Mouse (Mus musculus): Measurements from ENCODE around the gene Adap2. TPM values are rescaled to one million over a fixed set of nuclear protein-coding genes. Genes with fewer than 3 reads are reported as not detected.
"Not testable (repeated sequence)": the region's sequence is repeated elsewhere in the genome, so short reads cannot be mapped to it uniquely, and the experiment has no call there.

Adap2 gene
- total RNA-seq (2015), result 2.7 and 3.7 TPM in 2 replicates
- 4.2 and 5.8 TPM in 2 replicates for total RNA-seq (2017)

GRCm38 (mm10) chr11:80153857-80154495 lies at the start of gene Adap2:
Gene Adap2, plus strand, starts transcription at chr11:80154105.
- ATAC-seq (ENCODE audit: poor library complexity, severe bottlenecking), result peak; percentile 95

- no peak for ATAC-seq (ENCODE audit: poor library complexity, severe bottlenecking)
Observed at GRCm38 (mm10) chr11:80104407-80104806, 49.5 kb upstream of the Adap2 start.

DNA sequence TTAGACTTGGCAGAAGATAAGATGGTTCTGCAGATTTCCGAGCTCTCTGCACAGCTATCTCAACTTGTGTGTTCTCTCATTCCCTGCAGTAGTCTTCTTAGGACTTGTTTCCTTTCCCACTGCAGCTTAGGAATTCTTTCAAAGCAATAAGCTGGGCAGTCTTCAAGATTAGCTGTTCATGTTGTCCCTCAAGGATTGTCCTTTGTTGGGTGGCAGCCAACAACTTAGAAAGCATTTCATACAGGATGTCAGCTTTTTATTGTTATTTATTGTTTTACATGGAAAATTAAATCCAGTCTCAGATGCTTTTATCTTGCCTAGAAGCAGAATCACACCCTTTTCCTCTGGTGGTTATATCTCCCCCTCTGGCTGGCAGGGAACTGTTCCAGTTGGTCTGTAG lies 37.5 kb upstream of the Adap2 start:
- ATAC-seq (ENCODE audit: poor library complexity, severe bottlenecking), result no peak

GRCm38 (mm10) chr11:80132050-80132449 lies 21.9 kb upstream of the Adap2 start:
- ATAC-seq (ENCODE audit: poor library complexity, severe bottlenecking), result no peak

DNA sequence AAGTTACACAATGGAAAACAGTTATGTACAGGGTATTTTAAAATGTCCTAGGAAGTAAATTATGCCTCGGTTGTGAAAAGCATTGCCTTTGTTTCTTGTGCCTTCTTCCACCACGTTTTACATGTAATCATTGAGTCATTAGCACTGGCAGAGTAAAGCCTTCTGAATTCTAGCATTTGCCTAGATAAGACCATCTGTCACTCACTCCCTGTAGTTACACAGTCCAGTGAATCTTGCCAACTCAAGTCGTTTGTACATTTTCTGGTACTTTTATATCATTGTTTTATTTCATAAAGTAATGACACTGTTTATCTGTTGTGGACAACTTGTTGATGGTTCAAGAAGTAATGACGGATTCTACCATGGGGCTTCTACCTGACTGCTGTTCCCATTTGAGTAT lies 19.2 kb upstream of the Adap2 start:
- no peak for ATAC-seq (ENCODE audit: poor library complexity, severe bottlenecking)

DNA sequence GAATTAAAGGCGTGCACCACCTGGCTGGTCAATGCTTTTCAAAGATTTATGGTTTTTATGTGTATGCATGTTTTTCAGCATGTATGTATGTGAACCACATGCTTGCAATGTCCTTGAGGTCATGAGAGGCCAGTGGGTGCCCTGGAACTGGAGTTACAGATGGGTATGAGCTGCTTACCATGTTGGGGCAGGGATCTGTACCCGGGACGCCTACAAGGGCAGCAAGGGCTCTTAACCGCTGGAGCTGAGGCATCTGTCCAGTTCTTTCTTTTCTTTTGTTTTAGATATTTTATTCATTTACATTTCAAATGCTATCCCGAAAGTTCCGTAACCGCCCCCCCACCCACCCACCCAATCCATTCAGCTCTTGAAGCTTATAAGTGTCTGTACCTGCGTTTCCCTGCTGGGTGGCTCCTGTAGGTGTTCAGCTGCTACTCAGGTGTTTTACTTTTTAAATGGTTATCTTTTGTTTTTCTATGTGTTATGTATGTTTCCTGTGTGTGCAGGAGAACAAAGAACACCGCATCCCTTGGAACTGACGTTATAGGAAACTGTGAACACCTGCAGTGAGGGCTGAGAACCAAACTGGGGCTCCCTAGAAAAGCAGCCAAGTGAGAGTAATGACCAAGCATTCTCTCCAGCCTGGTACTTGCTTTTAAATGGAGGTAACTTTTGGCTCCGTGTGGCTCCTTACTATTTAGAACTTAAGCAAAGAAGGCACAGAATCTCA lies 17.8 kb upstream of the Adap2 start:
- ATAC-seq (ENCODE audit: poor library complexity, severe bottlenecking), result no peak

- ATAC-seq (ENCODE audit: poor library complexity, severe bottlenecking), result no peak
Observed at GRCm38 (mm10) chr11:80136786-80137185, 17.1 kb upstream of the Adap2 start.

DNA sequence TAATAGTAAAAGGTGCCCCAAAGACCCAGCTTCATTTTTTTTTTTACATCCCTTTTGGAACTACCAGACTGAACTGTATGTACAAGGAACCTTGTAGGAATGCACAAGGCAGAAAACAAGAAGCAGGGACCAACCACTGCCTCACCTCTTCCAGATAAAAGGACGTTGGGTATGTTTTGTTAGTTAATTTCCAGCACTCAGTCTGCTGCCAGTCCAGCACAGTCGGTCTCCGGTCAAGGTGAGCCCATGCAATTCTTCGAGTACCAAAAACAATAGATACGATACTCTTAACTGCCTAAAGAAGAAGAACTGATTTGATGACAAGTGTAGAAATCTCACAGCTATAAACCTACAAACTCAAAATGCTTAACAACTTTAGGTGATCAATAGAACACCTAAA lies 16.1 kb upstream of the Adap2 start:
- no peak for ATAC-seq (ENCODE audit: poor library complexity, severe bottlenecking)

GRCm38 (mm10) chr11:80141825-80142521 lies 11.9 kb upstream of the Adap2 start, which contains the start of gene Tefm:
Gene Tefm, minus strand, starts transcription at chr11:80142175.
- ATAC-seq (ENCODE audit: poor library complexity, severe bottlenecking), result peak; percentile 83

GRCm38 (mm10) chr11:80142872-80143271 lies 11.0 kb upstream of the Adap2 start:
- ATAC-seq (ENCODE audit: poor library complexity, severe bottlenecking), result no peak

GRCm38 (mm10) chr11:80145787-80146275 lies 8.1 kb upstream of the Adap2 start:
- ATAC-seq (ENCODE audit: poor library complexity, severe bottlenecking), result peak; percentile 80

DNA sequence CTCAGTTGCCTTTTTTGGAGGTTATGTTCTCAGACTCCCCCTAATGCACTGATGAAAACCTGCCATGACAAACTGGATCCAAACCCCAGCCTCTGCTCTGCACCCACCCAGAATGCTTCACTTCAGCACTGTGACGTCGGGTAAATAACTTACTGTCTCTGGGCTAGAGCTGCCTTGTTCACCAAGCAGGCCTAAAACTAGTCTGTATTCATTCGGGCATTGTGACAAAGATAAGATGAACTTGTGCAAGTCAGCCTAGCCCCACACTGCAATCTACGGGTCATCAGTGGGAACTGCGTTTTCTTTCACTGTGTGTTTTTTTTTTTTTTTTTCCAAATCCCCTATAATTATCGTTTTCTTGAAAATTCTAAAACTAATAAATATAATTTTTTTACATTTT lies 6.2 kb upstream of the Adap2 start:
- ATAC-seq (ENCODE audit: poor library complexity, severe bottlenecking), result no peak

DNA sequence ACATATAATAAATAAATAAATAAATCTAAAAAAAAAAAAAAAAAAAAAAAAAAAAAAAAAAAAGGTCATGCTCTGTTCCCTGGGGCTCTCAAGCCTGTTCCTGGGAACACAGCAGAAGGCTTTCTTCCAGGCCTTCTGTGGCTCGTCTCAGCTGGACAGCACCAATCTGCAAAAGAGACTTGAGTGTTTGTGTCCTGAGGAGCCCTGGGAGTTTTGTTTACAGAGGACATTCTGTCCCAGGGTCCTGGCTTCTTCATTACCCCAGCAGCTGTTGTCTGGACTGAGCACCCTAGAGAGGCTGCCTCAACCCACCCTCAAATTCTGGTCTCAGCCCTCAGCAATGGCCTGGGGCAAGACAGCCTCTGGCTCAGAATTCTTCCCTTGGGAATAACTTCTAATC lies 5.6 kb upstream of the Adap2 start:
- no peak for ATAC-seq (ENCODE audit: poor library complexity, severe bottlenecking)

GRCm38 (mm10) chr11:80148974-80149373 lies 4.9 kb upstream of the Adap2 start:
- ATAC-seq (ENCODE audit: poor library complexity, severe bottlenecking), result not testable (repeated sequence)

GRCm38 (mm10) chr11:80149412-80150023 lies 4.4 kb upstream of the Adap2 start:
- no peak for ATAC-seq (ENCODE audit: poor library complexity, severe bottlenecking)

DNA sequence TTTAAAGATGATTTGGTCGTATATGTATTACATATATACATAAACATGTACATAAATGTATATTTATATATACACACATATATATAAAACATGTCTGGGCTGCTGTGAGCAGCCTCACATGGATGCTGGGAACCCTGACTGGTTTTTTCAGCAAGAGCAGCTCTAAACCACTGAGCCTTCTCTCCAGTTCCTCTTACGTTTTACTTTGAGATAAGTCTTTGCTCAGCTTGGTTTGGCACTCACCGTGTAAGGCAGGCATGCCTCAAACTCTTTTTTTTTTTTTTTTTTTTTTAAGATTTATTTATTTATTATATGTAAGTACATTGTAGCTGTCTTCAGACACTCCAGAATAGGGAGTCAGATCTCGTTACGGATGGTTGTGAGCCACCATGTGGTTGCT lies 3.3 kb upstream of the Adap2 start:
- ATAC-seq (ENCODE audit: poor library complexity, severe bottlenecking), result no peak

DNA sequence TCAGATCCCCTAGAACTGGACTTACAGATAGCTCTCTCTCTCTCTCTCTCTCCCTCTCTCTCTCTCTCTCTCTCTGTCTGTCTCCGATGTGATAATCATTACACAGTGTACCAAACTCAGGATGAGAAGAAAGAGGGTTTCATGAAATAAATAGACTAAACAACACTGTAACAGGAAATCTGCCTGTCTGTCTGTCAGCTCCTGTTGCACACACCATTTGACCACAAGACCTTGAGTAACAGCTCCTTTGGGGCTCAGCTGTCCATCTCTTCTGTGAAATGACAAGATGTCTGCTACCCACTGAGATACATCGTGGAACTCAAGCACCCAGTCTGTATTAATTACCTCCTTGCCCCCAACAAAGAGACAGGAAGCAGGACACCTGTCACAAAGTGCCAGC lies 2.4 kb upstream of the Adap2 start:
- peak; percentile 43; the same call in 1 of the 2 replicates for ATAC-seq (ENCODE audit: poor library complexity, severe bottlenecking)

DNA sequence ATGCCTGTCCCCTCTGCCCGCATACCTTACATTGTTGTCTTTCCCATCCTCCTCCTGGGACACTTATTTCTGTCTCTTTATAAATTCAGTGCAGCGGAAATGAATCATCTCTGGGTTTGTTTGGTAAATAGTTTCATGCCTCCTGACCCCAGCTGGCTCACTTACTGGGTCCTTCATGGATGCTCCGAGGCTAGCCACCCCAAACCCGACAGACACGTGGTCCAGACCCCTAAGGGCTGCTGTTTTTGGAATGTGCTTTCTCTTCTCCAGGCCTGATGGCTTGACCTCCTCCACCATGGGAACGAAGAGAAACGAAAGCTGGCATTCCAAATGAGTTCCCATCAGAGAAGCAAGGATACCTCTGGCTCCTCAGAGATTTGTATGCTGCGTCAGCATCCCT lies 1.5 kb upstream of the Adap2 start:
- ATAC-seq (ENCODE audit: poor library complexity, severe bottlenecking), result no peak

- no peak for ATAC-seq (ENCODE audit: poor library complexity, severe bottlenecking)
Observed at GRCm38 (mm10) chr11:80154501-80154900, 596 bp downstream of the Adap2 start.

DNA sequence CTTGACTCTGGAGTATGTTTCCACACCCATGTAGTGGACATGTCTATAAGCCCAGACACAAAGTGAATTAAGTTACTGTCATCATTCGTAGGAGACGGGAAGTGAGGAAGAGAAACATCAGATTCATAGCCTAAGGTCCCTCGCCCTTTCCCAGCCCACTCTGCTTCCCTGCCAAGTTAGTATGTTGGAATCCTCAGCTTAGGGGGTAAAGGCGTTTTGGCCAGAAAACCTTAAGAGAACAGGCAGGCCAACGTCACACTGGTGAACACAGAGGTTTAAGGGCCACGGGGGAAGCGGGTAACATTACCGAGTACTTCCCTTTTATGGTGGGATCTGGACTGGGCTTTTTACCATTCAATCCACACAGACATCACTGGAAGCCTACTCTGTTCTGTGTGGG lies 1.6 kb downstream of the Adap2 start:
- no peak for ATAC-seq (ENCODE audit: poor library complexity, severe bottlenecking)

- ATAC-seq (ENCODE audit: poor library complexity, severe bottlenecking), result no peak
Observed at GRCm38 (mm10) chr11:80155961-80156360, 2.1 kb downstream of the Adap2 start.

All from megakaryocyte, adult 5-6 weeks (primary cell).